Mouse (Mus musculus): ENCODE data around the gene Mpzl3. TPM values are rescaled to one million over a fixed set of nuclear protein-coding genes. Genes with fewer than 3 reads are reported as not detected.

Gene Mpzl3
- polyA plus RNA-seq, 1 experiment from 2014 or later: 3.1 TPM

DNA sequence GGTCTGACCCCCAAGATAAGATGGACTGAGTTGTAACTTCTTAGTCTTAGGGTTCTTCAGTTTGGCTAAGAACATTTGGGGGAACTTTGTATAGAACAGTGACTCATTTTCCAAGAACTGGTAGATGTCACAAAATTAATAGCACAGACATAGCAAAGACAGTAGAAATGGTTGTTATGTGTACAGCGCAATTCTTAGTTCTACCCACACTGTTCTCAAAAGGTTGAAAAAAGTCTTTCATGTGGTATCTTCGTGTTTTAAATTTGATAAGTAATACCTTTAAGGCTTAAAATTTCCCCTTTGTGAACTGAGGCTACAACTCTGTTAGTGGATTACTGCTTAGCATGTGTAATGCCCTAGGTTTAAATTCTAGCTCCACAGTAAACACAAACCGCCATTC, 28.1 kb downstream of the Mpzl3 start:
- TF ChIP-seq CTCF (IDR thresholded peaks at IDR 0.05): no peak
- DNase-seq (ENCODE audit: low read depth, low spot score) (no peak), ATAC-seq (no peak)
- CTCF ChIA-PET: no interaction called here
- POLR2A ChIA-PET: no interaction called here
- peaks cover 41% of the 10 kb centered on the region for H3K27me3 ChIP-seq
- in situ Hi-C loops (cut with MboI; ENCODE audit: low pct_unique_long_range_greater_than_20kb): no loop called here

DNA sequence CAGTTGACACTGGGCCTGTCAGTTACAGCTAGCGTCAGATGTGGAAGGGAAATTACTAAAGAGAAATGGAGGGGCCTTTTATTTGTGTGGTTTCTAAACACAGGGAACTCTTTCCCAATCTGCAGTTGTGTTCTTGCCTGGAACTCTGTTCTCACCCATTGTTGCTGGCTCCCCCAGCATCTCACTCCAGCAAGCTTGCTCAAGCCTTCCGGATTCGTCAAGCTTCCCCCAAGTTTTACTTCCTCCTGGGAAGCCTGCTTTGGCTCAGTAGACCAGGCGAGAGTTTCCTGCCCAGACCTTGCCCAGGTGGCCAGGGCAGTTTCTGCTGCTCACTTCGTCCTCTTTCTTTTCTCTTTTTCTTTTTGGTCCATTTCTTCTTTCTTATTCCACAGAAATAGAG, 29.6 kb downstream of the Mpzl3 start:
- POLR2A ChIA-PET: no interaction called here
- DNase-seq (ENCODE audit: low read depth, low spot score) (no peak), ATAC-seq (no peak)
- in situ Hi-C loops (cut with MboI; ENCODE audit: low pct_unique_long_range_greater_than_20kb): no loop called here
- H3K27me3 ChIP-seq: peaks cover 41% of the 10 kb centered on the region
- TF ChIP-seq CTCF (IDR thresholded peaks at IDR 0.05): no peak
- CTCF ChIA-PET: no interaction called here

DNA sequence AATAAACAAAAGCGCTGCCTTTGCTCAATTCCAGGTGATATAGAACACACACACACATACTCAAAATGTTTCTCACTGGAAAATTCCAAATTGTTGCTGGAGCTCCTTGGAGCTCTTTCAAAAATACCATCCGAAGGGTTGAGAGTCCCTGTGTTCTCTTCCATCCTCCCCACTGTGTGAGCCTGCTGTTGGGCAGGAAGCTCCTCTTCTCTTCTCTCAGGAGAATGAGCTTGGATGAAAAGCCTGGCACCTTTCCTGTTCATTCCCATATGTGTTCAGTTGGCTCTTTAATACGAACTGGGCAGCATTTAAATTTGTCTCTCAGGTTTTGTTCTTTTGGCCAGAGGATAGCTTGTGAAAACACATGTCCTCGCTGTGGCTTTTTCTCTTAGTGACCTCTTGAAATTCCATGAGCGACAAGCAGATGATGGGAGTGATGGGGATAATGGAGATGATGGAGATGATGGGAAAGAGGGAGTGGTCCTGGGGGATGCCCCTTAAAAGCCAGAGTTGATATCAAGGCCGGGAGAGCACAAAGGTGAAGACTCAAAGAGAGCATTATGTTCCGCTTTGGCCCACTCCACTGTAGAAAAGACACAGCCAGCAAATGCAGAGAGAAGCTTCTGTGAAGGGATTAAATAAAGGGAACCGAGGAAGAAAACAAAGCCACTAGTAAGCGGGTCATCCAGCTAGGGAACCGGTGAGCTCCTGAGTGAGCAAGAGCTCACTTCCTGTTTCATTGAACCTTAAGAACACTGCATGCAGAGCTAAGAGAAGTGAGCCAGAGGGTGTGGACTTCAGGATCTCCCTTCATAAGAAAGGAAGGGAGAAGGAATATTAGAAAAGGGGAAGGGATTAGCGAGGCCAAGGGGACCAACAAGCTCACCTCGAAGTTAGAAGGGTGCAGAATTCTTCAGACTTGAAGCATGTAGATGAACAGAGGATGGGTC, 31.0 kb downstream of the Mpzl3 start:
- ATAC-seq: no peak
- peaks cover 46% of the 10 kb centered on the region for H3K27me3 ChIP-seq
- POLR2A ChIA-PET: no interaction called here
- no peak for TF ChIP-seq CTCF (IDR thresholded peaks at IDR 0.05)
- DNase-seq (ENCODE audit: low read depth, low spot score): no peak
- CTCF ChIA-PET: no interaction called here
- in situ Hi-C loops (cut with MboI; ENCODE audit: low pct_unique_long_range_greater_than_20kb): no loop called here

DNA sequence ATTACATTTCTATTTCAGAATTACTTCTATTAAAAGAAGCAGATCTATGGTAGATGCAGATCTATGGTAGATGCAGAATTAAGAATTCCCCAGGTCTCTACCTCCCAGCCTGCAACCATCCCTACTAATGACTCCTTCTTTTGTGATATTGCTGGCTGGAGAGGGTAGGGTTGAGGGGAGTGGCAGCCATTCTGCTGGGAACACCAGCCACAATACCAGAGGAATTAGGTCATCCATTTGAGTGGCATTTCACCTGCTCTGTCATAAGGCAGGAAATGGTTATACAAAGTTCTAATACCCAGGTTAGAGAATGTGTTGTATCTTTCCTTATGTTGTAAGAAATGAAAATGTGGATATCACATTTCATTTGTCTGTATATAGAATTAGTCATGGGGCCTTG, 33.1 kb downstream of the Mpzl3 start:
- ChIA-PET CTCF (no interaction called here), POLR2A (no interaction called here)
- in situ Hi-C loops (cut with MboI; ENCODE audit: low pct_unique_long_range_greater_than_20kb): no loop called here
- ATAC-seq: no peak
- no peak for DNase-seq (ENCODE audit: low read depth, low spot score)
- no peak for TF ChIP-seq CTCF (IDR thresholded peaks at IDR 0.05)
- H3K27me3 ChIP-seq: peaks cover 34% of the 10 kb centered on the region

DNA sequence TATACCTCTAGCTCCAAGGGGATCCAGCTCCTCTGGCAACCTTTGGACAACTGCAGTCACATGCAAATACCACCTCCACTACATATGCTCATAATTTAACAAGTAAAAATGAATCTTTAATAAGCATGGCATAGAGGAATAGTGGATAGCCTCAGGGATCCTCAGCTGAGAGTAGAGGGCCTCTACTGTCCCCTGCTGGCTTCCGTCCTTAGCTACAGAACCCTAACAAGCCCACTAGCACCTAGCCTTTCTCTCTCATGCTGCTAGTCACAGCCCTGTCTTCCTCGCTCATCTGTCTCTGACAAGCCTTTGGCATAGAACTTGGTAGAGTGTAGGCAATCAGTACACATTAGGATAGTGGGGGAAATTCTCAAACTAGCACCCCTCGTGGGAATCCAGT, 35.8 kb downstream of the Mpzl3 start:
- TF ChIP-seq CTCF (IDR thresholded peaks at IDR 0.05): no peak
- in situ Hi-C loops (cut with MboI; ENCODE audit: low pct_unique_long_range_greater_than_20kb): no loop called here
- ATAC-seq: no peak
- peaks cover 32% of the 10 kb centered on the region for H3K27me3 ChIP-seq
- CTCF ChIA-PET: no interaction called here
- POLR2A ChIA-PET: no interaction called here
- no peak for DNase-seq (ENCODE audit: low read depth, low spot score)

DNA sequence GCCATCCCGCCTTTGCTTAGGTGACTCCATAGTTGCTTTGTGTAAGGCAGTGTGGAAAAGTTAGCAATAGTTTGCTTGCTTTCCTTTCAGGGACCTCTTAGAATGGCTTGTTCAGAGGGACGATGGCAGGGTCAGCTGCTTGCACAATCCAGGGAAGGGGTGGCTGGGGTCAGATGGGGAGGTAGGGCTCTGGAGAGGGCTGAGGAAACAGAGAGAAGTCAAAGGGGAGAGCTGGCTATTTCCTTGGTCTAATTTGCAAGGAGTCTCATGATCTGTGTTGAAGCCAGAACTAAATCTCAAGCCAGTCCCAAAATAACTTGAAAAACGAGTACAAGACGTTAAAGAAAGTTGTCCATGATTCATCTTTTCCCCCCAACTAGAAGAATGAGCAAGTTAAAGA, 37.7 kb downstream of the Mpzl3 start:
- ChIA-PET CTCF (no interaction called here), POLR2A (no interaction called here)
- ATAC-seq (no peak), DNase-seq (ENCODE audit: low read depth, low spot score) (no peak)
- no peak for TF ChIP-seq CTCF (IDR thresholded peaks at IDR 0.05)
- in situ Hi-C loops (cut with MboI; ENCODE audit: low pct_unique_long_range_greater_than_20kb): no loop called here
- H3K27me3 ChIP-seq: peaks cover 30% of the 10 kb centered on the region

DNA sequence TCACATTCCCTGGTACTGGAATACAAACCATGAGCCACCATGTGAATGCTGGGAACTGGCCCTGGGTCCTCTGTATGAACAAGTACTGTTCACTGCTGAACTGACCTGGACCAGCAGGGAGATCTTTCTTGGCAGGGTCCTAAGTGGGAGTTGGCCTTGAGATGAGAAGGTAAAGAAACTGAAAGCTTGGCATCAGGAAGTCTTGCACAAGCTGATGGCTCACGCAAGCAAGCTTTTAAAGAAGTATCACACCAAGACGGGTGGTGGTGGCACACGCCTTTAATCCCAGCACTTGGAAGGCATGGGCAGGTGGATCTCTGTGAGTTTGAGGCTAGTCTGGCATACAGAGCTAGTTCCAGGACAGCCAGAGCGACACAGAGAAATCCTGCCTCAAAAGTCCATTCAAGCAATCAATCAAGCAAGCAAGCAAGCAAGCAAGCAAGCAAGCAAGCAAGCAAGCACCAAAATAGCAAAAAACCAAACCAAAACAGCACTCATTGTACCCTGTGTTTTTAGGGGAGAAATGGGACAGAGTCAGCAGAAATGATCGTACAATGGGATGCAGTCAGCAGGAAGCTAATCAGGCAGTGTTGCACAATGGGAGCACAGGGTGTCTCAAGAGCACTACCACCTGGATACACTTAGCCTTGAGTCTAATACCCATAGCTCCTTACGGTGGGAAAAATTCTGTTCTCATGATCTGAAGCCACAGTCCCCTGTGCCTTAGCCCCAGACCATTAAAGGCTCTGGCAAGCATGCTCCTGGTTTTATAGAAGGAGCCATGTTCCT, 40.4 kb downstream of the Mpzl3 start:
- ATAC-seq (no peak), DNase-seq (ENCODE audit: low read depth, low spot score) (no peak)
- no peak for TF ChIP-seq CTCF (IDR thresholded peaks at IDR 0.05)
- in situ Hi-C loops (cut with MboI; ENCODE audit: low pct_unique_long_range_greater_than_20kb): no loop called here
- CTCF ChIA-PET: no interaction called here
- peaks cover 30% of the 10 kb centered on the region for H3K27me3 ChIP-seq
- POLR2A ChIA-PET: no interaction called here

DNA sequence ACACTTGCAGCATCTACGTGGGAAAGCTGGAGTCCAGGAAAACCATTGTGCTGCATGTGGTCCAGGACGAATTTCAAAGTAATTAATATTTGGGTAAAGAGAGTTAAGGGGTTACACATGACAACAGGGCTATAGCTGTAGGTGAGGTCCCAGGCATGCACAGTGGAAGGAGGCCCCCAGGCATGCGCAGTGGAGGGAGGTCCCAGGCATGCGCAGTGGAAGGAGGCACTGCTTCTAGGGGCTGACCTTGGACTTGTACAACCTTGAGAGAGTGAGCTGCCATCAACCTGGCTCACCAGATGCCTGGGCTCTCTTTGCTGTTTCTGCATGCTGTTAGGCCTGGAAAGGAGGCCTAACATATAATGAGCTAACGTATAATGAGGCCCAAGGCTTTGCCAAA, 42.9 kb downstream of the Mpzl3 start:
- ATAC-seq (no peak), DNase-seq (ENCODE audit: low read depth, low spot score) (no peak)
- TF ChIP-seq CTCF (IDR thresholded peaks at IDR 0.05): no peak
- peaks cover 20% of the 10 kb centered on the region for H3K27me3 ChIP-seq
- POLR2A ChIA-PET: no interaction called here
- CTCF ChIA-PET: no interaction called here
- in situ Hi-C loops (cut with MboI; ENCODE audit: low pct_unique_long_range_greater_than_20kb): no loop called here

DNA sequence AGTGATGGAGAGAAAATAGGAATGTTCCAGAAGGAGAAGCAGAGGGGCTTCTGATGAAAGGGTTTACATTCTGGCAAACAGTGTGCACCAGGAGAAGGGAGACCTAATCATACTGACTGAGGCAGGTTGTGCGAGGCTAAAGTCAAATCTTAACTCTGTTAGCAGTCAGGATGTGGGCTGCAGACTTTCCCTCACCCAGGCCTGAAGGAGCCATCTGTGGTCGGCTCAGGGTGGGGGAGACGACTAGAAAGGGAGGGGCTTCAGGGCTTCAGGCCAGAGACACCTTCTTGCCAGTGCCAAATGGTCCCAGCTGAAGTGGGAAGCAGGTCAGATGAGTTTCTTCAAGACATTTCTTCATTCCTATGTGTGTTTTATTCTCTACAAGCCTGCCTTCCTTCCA, 43.4 kb downstream of the Mpzl3 start:
- ChIA-PET POLR2A (no interaction called here), CTCF (no interaction called here)
- in situ Hi-C loops (cut with MboI; ENCODE audit: low pct_unique_long_range_greater_than_20kb): no loop called here
- peaks cover 20% of the 10 kb centered on the region for H3K27me3 ChIP-seq
- no peak for TF ChIP-seq CTCF (IDR thresholded peaks at IDR 0.05)
- DNase-seq (ENCODE audit: low read depth, low spot score): no peak
- no peak for ATAC-seq

DNA sequence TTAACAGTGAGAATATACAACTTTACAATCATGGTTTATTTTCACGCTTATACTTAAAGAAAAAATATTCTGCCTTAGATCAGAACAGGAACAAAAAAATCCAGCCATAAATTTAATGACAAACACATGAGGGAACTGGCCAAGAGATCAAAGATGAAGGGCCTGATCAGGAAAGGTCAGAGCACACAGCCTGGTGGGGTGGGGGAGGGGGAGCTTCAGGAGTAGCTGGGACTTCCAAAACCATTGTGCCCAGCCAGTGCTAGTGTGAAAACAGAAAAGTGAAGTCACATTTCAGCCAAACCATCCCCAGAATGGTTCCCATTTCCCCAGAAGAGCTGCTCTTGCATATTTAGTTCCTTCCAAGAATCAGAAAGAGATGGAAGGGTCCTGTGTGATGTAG, 47.5 kb downstream of the Mpzl3 start:
- POLR2A ChIA-PET: no interaction called here
- no peak for ATAC-seq

DNA sequence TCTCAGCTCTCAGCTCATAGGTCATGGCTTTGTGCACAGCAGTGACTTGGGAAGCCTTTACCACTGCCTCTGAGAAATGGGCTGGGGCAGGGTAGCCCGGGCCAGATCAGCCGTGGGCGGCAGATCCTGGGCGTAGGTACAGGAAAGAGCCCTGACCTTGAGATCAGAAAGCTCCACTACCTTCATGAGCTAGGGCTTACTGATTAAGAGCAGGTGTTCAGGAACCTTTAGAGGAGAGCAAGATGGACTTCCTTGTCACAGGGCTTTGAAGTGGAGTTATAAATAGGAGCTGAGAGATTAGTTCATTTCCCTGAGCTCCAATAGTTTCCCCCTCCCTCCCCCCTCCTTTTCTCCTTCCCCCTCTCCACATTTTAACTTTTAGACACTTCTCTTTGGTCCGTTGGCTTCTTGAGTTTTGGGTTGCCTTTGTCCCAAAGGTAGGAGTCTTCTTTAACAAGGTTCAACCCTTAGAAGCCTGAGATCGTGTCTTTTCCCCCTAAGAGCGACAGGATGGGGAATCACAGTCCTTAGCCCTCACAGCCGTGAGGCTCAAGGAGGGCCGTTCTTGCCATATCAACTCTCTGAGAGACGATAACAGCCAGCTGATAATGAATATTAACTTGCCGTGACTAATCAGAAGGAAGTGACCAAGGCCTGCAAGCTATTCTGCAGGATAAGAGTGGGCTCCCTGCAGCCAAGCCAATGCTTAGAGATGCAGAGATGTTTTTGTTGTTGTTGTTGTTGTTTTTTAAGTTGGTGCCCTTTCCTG, 48.4 kb downstream of the Mpzl3 start:
- CTCF ChIA-PET: no interaction called here
- POLR2A ChIA-PET: no interaction called here
- no peak for ATAC-seq

More for the DNA sequence above, 47.5 kb downstream of the Mpzl3 start:
- in situ Hi-C loops (cut with MboI; ENCODE audit: low pct_unique_long_range_greater_than_20kb): no loop called here
- peaks cover 5% of the 10 kb centered on the region for H3K27me3 ChIP-seq
- CTCF ChIA-PET: no interaction called here
- DNase-seq (ENCODE audit: low read depth, low spot score): no peak
- no peak for TF ChIP-seq CTCF (IDR thresholded peaks at IDR 0.05)

More for the DNA sequence above, 48.4 kb downstream of the Mpzl3 start:
- in situ Hi-C loops (cut with MboI; ENCODE audit: low pct_unique_long_range_greater_than_20kb): no loop called here
- H3K27me3 ChIP-seq: peaks cover 5% of the 10 kb centered on the region
- no peak for DNase-seq (ENCODE audit: low read depth, low spot score)
- TF ChIP-seq CTCF (IDR thresholded peaks at IDR 0.05): no peak
